16 mouse cellular contexts compared by ENCODE assay signal in the genomic region with DNA sequence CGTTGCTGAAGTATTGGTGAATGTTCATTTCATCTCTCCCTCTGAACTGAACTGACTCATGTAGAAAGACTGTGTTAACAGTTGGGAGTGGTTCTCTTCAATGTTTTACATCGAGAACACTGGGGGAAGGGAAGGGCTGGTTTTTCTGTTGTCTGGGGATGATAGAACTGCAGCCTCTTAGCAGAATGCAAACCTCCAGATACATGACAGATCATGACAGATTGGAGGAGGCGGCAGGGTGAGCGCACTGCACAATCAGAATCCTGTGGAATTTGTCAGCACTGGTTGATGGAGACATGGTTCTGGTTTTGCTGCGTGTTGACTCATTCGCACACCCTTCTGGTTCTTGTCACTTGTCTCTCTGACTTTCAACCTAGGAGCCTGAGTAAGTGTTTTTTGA.
A peak's percentile ranks its signal among the peaks of the same experiment; 100 is the strongest.
DNase-seq lines count a peak whose midpoint lies in the region; ATAC-seq lines count a peak whose summit lies in the region.
"Had no signal": no experiment of that assay in that cellular context is flagged by ENCODE, and none has a peak within 500 bp of the region (broad histone marks: within the 10 kb centered on the region; RNA-seq: fewer than 3 reads in every experiment).

No protein-coding gene starts in this region.

- no peaks in the 10 kb centered on the region for H3K36me3 ChIP-seq in intestine, embryonic 16.5 days (ENCODE audit: control insufficient read depth, insufficient read depth, low read length)
- H3K36me3 ChIP-seq: heart, embryonic 13.5 days; liver, embryonic 13.5 days; midbrain, embryonic 13.5 days; neural tube, embryonic 13.5 days had no signal

- H3K9ac ChIP-seq in intestine, embryonic 16.5 days (ENCODE audit: low read depth, low read length): no peak overlapping the region
- H3K9ac ChIP-seq: heart, embryonic 13.5 days; hindbrain, embryonic 14.5 days; liver, embryonic 13.5 days; midbrain, embryonic 13.5 days; neural tube, embryonic 13.5 days had no signal

- no peak overlapping the region for H3K4me2 ChIP-seq in intestine, embryonic 16.5 days (ENCODE audit: low read depth, low read length)
- H3K4me2 ChIP-seq: heart, embryonic 13.5 days; hindbrain, embryonic 14.5 days; liver, embryonic 13.5 days; midbrain, embryonic 13.5 days; neural tube, embryonic 13.5 days had no signal

- intact Hi-C loops in left cerebral cortex, postnatal 14 days (cut with DNase I): no loop called here

- peak; percentile 16 for DNase-seq in Muller cell, postnatal 12 days (ENCODE audit: inconsistent ontology term)
- peak; percentile 23 for DNase-seq in embryo, embryonic 10 days (ENCODE audit: low spot score)
- DNase-seq in left cerebral cortex, postnatal 14 days (ENCODE audit: low spot score in 2 of 2): peak; percentile 7 to 16
- no peak for DNase-seq in c-Kit-positive CD71-positive TER-119-positive erythroid progenitor cells, embryonic 14.5 days (ENCODE audit: low spot score)
- DNase-seq in spleen, postnatal 14 days (ENCODE audit: low spot score in 2 of 2): no peak
- no peak for DNase-seq in cerebellum, adult 9-10 months
- DNase-seq: adrenal gland, postnatal 14 days; cerebellum, adult 11-12 months; liver, embryonic 13.5 days; lung, postnatal 10 days had no signal

- H3K4me1 ChIP-seq in intestine, embryonic 16.5 days (ENCODE audit: control insufficient read depth, insufficient read depth, low read length): 0 out of 2 replicates have a peak, but pooled peaks cover 4% of the 10 kb centered on the region
- H3K4me1 ChIP-seq: liver, embryonic 13.5 days had no signal

- no peak overlapping the region for H3K27ac ChIP-seq in intestine, embryonic 16.5 days (ENCODE audit: low read length)
- H3K27ac ChIP-seq: heart, embryonic 13.5 days; hindbrain, embryonic 14.5 days; liver, embryonic 13.5 days; midbrain, embryonic 13.5 days; neural tube, embryonic 13.5 days had no signal

- WGBS in intestine, embryonic 16.5 days: 36% methylated on average over 6 of the region's 6 CpGs

- no peak overlapping the region for H3K4me3 ChIP-seq in intestine, embryonic 16.5 days (ENCODE audit: low read length)
- H3K4me3 ChIP-seq: heart, embryonic 13.5 days; liver, embryonic 13.5 days; midbrain, embryonic 13.5 days; neural tube, embryonic 13.5 days had no signal

- ATAC-seq in intestine, embryonic 16.5 days: peak; percentile 52
- no peak for ATAC-seq in megakaryocyte, adult 5-6 weeks (ENCODE audit: poor library complexity, severe bottlenecking)
- ATAC-seq: midbrain, embryonic 13.5 days had no signal

- no peaks in the 10 kb centered on the region for H3K9me3 ChIP-seq in intestine, embryonic 16.5 days (ENCODE audit: control insufficient read depth, low read length)
- H3K9me3 ChIP-seq: heart, embryonic 13.5 days; liver, embryonic 13.5 days; midbrain, embryonic 13.5 days; neural tube, embryonic 13.5 days had no signal

- no peaks in the 10 kb centered on the region for H3K27me3 ChIP-seq in intestine, embryonic 16.5 days (replicated peaks; ENCODE audit: control insufficient read depth, insufficient read depth, low read length)
- H3K27me3 ChIP-seq: heart, embryonic 13.5 days; liver, embryonic 13.5 days; midbrain, embryonic 13.5 days; neural tube, embryonic 13.5 days had no signal

Comparison
In these comparisons a context has a peak if more than half of its experiments do, and no peak if none do; other contexts are left out.
1. DNase-seq: peak in Muller cell, postnatal 12 days (single experiment), embryo, embryonic 10 days (single experiment) and left cerebral cortex, postnatal 14 days (2 of 2); none in c-Kit-positive CD71-positive TER-119-positive erythroid progenitor cells, embryonic 14.5 days (single experiment), spleen, postnatal 14 days (0 of 2) and cerebellum, adult 9-10 months (single experiment).